Mouse (Mus musculus) stomach, embryonic 14.5 days (tissue): Measurements from ENCODE around the gene Fam163b. TPM values are rescaled to one million over a fixed set of nuclear protein-coding genes. Genes with fewer than 3 reads are reported as not detected.

Experiments used
- ATAC-seq: fragments of 200-750 bp; cut with Nextera tagmentation; 2 replicates; pipeline ENCODE4 v1.8.0; 2017; ENCODE audit warnings: low read depth, moderate TSS enrichment; ENCODE audit not compliant: insufficient number of reproducible peaks, insufficient read depth, low FRiP score
- H3K27ac ChIP-seq: fragments of 300-500 bp; sonication (generic); 2 replicates; pipeline ENCODE4 v1.5.1; 2014; ENCODE audit warnings: mild to moderate bottlenecking, low read length, moderate library complexity, mixed read lengths
- H3K27me3 ChIP-seq: fragments of 300-500 bp; sonication (generic); 2 replicates; pipeline ENCODE4 v1.6.1; 2014; ENCODE audit warnings: low read length, control low read depth, mixed read lengths; ENCODE audit not compliant: control insufficient read depth, insufficient read depth
- H3K36me3 ChIP-seq: fragments of 300-500 bp; sonication (generic); 2 replicates; pipeline ENCODE4 v1.6.1; 2014; ENCODE audit warnings: mild to moderate bottlenecking, control low read depth, low read length, moderate library complexity, mixed read lengths; ENCODE audit not compliant: control insufficient read depth, insufficient read depth
- H3K4me1 ChIP-seq: fragments of 300-500 bp; sonication (generic); 2 replicates; pipeline ENCODE4 v1.6.1; 2014; ENCODE audit warnings: low read length, control low read depth, mixed read lengths; ENCODE audit not compliant: control insufficient read depth, insufficient read depth
- H3K4me2 ChIP-seq: fragments of 300-500 bp; sonication (generic); replicated peaks from 2 replicates; pipeline ENCODE4 v1.6.1; 2014; ENCODE audit warnings: low read depth, low read length, control low read depth
- H3K4me3 ChIP-seq: fragments of 300-500 bp; sonication (generic); 2 replicates; pipeline ENCODE4 v1.5.1; 2014; ENCODE audit warnings: low read depth, low read length, control low read depth
- H3K9ac ChIP-seq: fragments of 300-500 bp; sonication (generic); replicated peaks from 2 replicates; pipeline ENCODE4 v1.6.1; 2014; ENCODE audit warnings: low read depth, mild to moderate bottlenecking, control low read depth, low read length, moderate library complexity, mixed read lengths
- H3K9me3 ChIP-seq: fragments of 300-500 bp; sonication (generic); 2 replicates; pipeline ENCODE4 v1.6.1; 2016; ENCODE audit warnings: low read depth, low read length, control low read depth; ENCODE audit not compliant: control insufficient read depth
- WGBS: fragments of 180-500 bp; shearing (Covaris S2); extraction: QIAGEN DNeasy Blood & Tissue Kit; methylation state at CpG from one replicate; pipeline ENCODE4 v1.1.7; 2014; 5-methylcytosine and 5-hydroxymethylcytosine counted together
- polyA plus RNA-seq: library from polyadenylated mRNA; unstranded; fragments of >200 nt; fragmentation: Nextera tagmentation; extraction: Ambion mirVana; gene quantifications from 2 replicates; pipeline ENCODE4 v1.2.1, GENCODE M21; 2014

The Fam163b gene
- polyA plus RNA-seq, 1 experiment from 2014 or later, result not detected

DNA sequence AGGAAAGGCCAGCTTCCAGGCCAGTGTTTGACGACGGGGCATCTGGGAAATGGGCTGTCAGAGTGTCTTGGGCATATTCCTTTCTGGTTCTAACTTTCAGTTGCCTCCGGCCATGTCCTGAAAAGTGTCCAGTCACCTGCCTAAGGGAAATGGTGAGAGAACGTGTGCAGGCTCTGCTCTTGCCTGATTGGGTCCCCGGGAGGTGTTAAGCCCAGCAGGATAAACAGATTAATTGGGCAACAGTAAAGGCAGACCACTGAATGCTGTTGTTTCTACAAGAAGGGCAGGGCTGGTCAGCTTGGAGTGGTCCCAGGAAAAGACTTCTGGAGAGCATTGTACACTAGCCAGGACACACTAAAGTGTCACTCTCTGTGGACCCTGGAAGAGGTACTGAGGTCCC lies 53.6 kb downstream of the Fam163b start:
- no peak overlapping the region for H3K9ac ChIP-seq
- no peaks in the 10 kb centered on the region for H3K36me3 ChIP-seq
- H3K27ac ChIP-seq, result peak overlapping the region; percentile 75
- 73% methylated on average over 5 of the region's 5 CpGs for WGBS
- peaks cover 29% of the 10 kb centered on the region for H3K4me1 ChIP-seq
- no peaks in the 10 kb centered on the region for H3K27me3 ChIP-seq
- H3K4me3 ChIP-seq, result no peak overlapping the region
- H3K4me2 ChIP-seq, result no peak overlapping the region
- no peaks in the 10 kb centered on the region for H3K9me3 ChIP-seq
- no peak for ATAC-seq

DNA sequence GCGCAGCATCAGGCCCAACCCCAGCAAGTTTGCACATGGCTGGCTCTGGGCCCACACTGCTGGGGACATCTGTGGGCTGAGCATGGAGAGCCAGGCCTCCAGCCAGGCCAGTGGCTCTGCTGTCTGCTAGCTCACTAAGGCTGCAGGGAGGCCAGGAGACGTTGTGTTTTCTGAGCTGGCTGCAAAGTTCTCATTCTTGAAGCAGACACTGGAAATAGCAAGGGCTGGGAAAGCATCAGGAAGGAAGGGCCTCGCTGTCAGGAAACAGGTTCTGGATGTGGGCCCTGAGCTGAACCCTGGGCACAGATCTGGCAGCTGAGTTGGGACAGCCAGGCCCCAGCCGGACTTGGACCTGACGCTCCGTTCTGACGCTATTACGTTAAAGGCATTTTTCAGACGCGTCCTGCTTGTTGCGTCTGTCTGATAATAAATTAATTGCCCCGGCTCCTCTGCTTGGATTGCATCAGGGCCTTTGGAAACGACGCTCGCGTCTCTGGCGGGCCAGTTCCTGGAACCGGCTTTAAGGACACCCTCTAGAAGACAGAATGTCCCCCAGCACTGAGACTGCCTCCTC lies 54.1 kb downstream of the Fam163b start:
- Histone ChIP-seq H3K27me3 (no peaks in the 10 kb centered on the region), H3K4me2 (no peak overlapping the region), H3K27ac (peak overlapping the region; percentile 75), H3K9ac (no peak overlapping the region), H3K4me3 (no peak overlapping the region), H3K36me3 (no peaks in the 10 kb centered on the region), H3K4me1 (peaks cover 29% of the 10 kb centered on the region), H3K9me3 (no peaks in the 10 kb centered on the region)
- no peak; the same call in 1 of the 2 replicates for ATAC-seq
- WGBS, result 40% methylated on average over 18 of the region's 18 CpGs

DNA sequence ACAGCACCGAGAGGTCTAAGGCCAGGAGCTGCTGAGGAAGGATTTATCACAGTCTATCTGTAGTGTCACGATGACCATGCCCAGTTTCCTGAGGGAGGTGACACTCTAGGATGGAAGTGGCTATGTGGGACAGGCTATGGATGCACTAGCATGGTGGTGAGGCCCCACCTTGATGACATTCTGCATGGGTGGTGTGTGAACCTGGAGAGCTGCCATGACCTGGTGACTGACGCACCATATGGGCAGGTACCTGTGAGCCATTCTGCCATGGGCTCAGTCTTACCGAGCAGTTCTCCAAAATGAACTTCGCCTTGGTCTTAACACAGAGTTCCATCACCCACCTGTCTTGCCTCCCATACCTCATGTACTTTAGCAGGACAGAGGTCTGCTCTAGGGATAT lies 54.7 kb downstream of the Fam163b start:
- Histone ChIP-seq H3K4me1 (peaks cover 29% of the 10 kb centered on the region), H3K36me3 (no peaks in the 10 kb centered on the region), H3K4me3 (no peak overlapping the region), H3K4me2 (no peak overlapping the region), H3K9ac (no peak overlapping the region), H3K9me3 (no peaks in the 10 kb centered on the region), H3K27me3 (no peaks in the 10 kb centered on the region), H3K27ac (peak overlapping the region; percentile 75; the same call in 1 of the 2 replicates)
- ATAC-seq, result no peak
- WGBS, result 85% methylated on average over 5 of the region's 5 CpGs

DNA sequence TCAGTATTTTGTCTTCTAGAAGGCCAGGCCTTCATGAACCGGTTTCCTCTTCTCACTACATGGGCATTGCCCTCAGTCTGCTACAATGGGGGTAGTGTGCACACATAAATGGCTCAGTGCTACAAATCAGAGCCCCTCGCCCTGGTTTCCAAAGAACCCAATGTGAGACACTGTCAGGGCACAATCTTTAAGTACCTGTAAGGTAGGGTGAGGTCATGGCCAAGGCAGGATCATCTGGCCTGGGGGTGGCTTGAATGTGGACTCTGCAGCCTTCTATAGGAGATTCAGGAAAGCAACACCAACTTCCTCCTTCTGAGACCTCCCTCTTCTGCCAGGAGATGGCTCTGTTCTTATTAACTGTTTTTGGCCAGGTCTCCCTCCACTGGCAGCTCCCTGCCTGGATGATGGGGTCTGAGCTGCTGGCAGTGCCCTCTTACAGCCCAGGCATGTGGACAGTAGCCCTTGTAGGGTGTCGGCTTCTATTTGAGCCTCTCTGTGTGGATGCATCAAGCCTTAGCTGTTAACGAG lies 55.7 kb downstream of the Fam163b start:
- H3K9me3 ChIP-seq, result no peaks in the 10 kb centered on the region
- WGBS, result 80% methylated on average over 4 of the region's 4 CpGs
- no peaks in the 10 kb centered on the region for H3K36me3 ChIP-seq
- H3K27ac ChIP-seq, result no peak overlapping the region
- no peak for ATAC-seq
- H3K4me1 ChIP-seq, result peaks cover 29% of the 10 kb centered on the region
- H3K4me2 ChIP-seq, result no peak overlapping the region
- H3K4me3 ChIP-seq, result no peak overlapping the region
- H3K9ac ChIP-seq, result no peak overlapping the region
- H3K27me3 ChIP-seq, result no peaks in the 10 kb centered on the region

DNA sequence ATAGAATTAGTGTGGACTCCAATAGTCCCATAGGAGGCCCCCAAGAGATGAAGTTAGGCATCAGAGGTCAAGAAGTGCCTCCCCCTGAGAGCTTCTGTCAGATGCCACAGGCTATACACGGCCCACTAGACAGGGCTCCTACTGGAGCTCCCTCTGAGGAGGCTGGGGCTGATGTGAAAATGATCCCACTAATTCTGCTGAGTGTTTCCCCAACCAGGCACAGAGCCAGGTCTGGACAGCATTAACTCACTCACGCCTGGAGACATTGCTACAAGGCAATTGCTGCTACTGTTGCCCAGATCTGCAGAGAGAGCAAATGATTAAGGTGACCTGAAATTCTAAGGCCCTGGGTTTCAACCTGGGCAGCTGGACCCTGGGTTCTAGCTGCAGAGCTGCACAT lies 56.5 kb downstream of the Fam163b start:
- Histone ChIP-seq H3K36me3 (no peaks in the 10 kb centered on the region), H3K4me1 (peaks cover 29% of the 10 kb centered on the region), H3K27ac (peak overlapping the region; percentile 68), H3K4me2 (no peak overlapping the region), H3K9me3 (no peaks in the 10 kb centered on the region), H3K9ac (no peak overlapping the region), H3K27me3 (no peaks in the 10 kb centered on the region), H3K4me3 (no peak overlapping the region)
- ATAC-seq, result peak; percentile 44; the same call in 1 of the 2 replicates
- WGBS, result 19% methylated on average over 2 of the region's 2 CpGs

DNA sequence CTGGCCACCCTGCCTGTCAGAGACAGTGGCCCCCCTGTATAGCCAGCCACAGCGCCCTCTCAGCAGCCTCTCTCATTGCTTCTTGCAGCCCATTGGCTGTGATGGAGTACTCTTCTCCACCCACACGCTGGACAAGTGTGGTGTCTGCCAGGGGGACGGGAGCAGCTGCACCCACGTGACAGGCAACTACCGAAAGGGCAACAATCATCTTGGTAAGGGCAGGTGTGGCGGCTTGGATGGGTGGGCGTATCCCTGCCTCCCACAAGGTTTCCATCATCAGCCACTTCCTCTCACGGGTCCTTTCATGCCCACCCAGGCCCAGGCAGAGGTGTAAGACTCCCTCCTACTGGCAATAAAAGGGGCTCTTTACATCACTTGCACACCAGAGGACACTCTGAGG lies 57.3 kb downstream of the Fam163b start:
- no peak overlapping the region for H3K27ac ChIP-seq
- 31% methylated on average over 8 of the region's 8 CpGs for WGBS
- no peaks in the 10 kb centered on the region for H3K36me3 ChIP-seq
- H3K4me3 ChIP-seq, result no peak overlapping the region
- no peak overlapping the region for H3K4me2 ChIP-seq
- H3K27me3 ChIP-seq, result no peaks in the 10 kb centered on the region
- H3K4me1 ChIP-seq, result peaks cover 31% of the 10 kb centered on the region
- no peaks in the 10 kb centered on the region for H3K9me3 ChIP-seq
- ATAC-seq, result no peak
- H3K9ac ChIP-seq, result no peak overlapping the region

DNA sequence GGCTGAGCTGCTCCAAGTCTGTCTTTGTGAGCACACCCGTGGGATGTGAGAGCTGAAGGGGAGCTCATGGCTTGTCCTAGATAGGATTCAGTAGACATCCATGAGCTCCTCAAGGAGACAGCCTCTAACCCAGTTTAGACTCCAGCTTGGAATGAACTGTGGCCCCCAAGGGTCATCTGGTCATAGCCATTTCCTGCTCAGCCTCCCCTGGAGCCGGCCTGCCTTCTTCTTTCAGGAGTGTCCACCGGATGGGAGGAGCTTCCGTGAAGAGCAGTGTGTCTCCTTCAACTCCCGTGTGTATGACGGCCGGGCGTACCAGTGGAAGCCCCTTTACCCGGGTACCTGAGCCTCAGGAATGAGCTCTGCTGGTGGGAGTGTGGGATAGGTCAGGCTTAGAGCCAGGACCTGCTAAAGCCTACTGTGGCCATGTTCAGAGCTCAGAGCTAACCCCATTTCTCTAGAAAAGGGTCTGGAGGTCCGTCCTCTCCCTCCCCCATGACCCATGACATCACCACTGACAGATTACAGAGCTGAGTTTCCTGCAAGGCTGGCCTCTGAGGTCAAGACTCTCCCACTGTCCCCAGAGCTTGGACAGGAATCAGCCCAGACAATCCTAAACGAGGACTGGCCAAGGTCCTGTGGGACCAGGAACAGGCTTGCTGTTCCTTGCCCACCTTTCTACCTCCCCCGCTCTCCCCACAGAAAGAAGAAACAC lies 58.4 kb downstream of the Fam163b start:
- Histone ChIP-seq H3K27ac (no peak overlapping the region), H3K36me3 (no peaks in the 10 kb centered on the region), H3K27me3 (no peaks in the 10 kb centered on the region), H3K4me3 (no peak overlapping the region), H3K4me1 (peaks cover 42% of the 10 kb centered on the region), H3K9ac (no peak overlapping the region), H3K4me2 (no peak overlapping the region), H3K9me3 (no peaks in the 10 kb centered on the region)
- ATAC-seq, result no peak
- 56% methylated on average over 12 of the region's 12 CpGs for WGBS

DNA sequence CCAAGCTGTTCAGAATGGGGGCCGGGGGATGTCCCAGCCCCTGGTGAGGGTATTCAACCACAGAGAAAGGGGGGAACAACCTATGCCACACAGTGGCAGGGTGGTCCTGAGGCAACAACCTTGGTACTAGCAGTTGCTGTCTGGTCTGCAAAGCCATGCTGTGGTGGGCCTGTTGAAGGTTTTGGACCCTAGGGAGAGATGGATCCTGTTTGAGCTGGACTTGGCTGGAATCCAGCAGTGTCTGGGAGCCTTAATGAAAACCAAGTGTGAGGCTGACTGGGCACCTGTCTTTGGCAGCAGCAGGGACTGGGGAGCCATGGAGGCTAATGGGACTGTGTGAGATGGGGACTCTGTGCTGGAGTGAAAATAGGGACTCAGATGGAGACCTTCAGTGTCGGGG lies 62.6 kb downstream of the Fam163b start:
- Histone ChIP-seq H3K4me1 (peaks cover 23% of the 10 kb centered on the region), H3K36me3 (no peaks in the 10 kb centered on the region), H3K4me3 (no peak overlapping the region), H3K4me2 (0 out of 2 replicates have a peak overlapping the region, but pooled peaks have one; percentile 3), H3K27ac (no peak overlapping the region), H3K9me3 (no peaks in the 10 kb centered on the region), H3K9ac (no peak overlapping the region), H3K27me3 (no peaks in the 10 kb centered on the region)
- ATAC-seq, result 0 out of 2 replicates have a peak, but pooled peaks have one; percentile 16
- 63% methylated on average over 2 of the region's 2 CpGs for WGBS
